Mouse (Mus musculus) urinary bladder, postnatal 4 days (tissue): ENCODE data around the gene Gss.
"Not testable (repeated sequence)": the region's sequence is repeated elsewhere in the genome, so short reads cannot be mapped to it uniquely, and the experiment has no call there.

Experiments used
- DNase-seq, 2 experiments: peaks; one replicate each; pipeline ENCODE4 v3.0.0; 2021 to 2022; ENCODE audit warnings: low spot score in 2 of 2

Gene Gss

GRCm38 (mm10) chr2:155574700-155575099, 17.9 kb downstream of the Gss start:
- DNase-seq: no peak

GRCm38 (mm10) chr2:155573996-155574395, 18.6 kb downstream of the Gss start:
- no peak for DNase-seq

GRCm38 (mm10) chr2:155573001-155573400, 19.6 kb downstream of the Gss start:
- no peak for DNase-seq

GRCm38 (mm10) chr2:155569223-155569807, 23.3 kb downstream of the Gss start:
- DNase-seq: no peak

- no peak for DNase-seq
Observed at GRCm38 (mm10) chr2:155567751-155568150, 24.9 kb downstream of the Gss start.

- no peak for DNase-seq
Observed at GRCm38 (mm10) chr2:155562934-155563333, 29.7 kb downstream of the Gss start.

- no peak for DNase-seq
Observed at GRCm38 (mm10) chr2:155562209-155562608, 30.4 kb downstream of the Gss start.

- no peak for DNase-seq
Observed at GRCm38 (mm10) chr2:155554426-155554985, 38.1 kb downstream of the Gss start.

GRCm38 (mm10) chr2:155552949-155553354, 39.7 kb downstream of the Gss start:
- no peak for DNase-seq

GRCm38 (mm10) chr2:155552336-155552735, 40.3 kb downstream of the Gss start:
- DNase-seq: no peak

GRCm38 (mm10) chr2:155546955-155547354, 45.7 kb downstream of the Gss start:
- no peak for DNase-seq

- DNase-seq: no peak
Observed at GRCm38 (mm10) chr2:155540822-155541458, 51.7 kb downstream of the Gss start.

GRCm38 (mm10) chr2:155539696-155540095, 52.9 kb downstream of the Gss start:
- no peak for DNase-seq

- not testable (repeated sequence) for DNase-seq
Observed at GRCm38 (mm10) chr2:155538463-155539057, 54.0 kb downstream of the Gss start.

- no peak for DNase-seq
Observed at GRCm38 (mm10) chr2:155537761-155538462, 54.7 kb downstream of the Gss start.

GRCm38 (mm10) chr2:155536292-155536691, 56.3 kb downstream of the Gss start:
- DNase-seq: no peak

- no peak for DNase-seq
Observed at GRCm38 (mm10) chr2:155527367-155527766, 65.2 kb downstream of the Gss start.

- DNase-seq: no peak
Observed at GRCm38 (mm10) chr2:155524378-155524777, 68.2 kb downstream of the Gss start.

GRCm38 (mm10) chr2:155523706-155524105, 68.9 kb downstream of the Gss start:
- no peak for DNase-seq

- no peak for DNase-seq
Observed at GRCm38 (mm10) chr2:155518531-155519270, 73.9 kb downstream of the Gss start.
